14 mouse cellular contexts compared by ENCODE assay signal in genomic region chr2:109960246-109960645, GRCm38 (mm10). TPM values are rescaled to one million over a fixed set of nuclear protein-coding genes. Genes with fewer than 3 reads are reported as not detected.
DNase-seq lines count a peak whose midpoint lies in the region; ATAC-seq and TF ChIP-seq lines count a peak whose summit lies in the region.
"Had no signal": no experiment of that assay in that cellular context is flagged by ENCODE, and none has a peak within 500 bp of the region (broad histone marks: within the 10 kb centered on the region; RNA-seq: fewer than 3 reads in every experiment).

No protein-coding gene starts in this region.

- no peaks in the 10 kb centered on the region for H3K27me3 ChIP-seq in midbrain, embryonic 11.5 days (ENCODE audit: control insufficient read depth, insufficient read depth, low read length)
- no peaks in the 10 kb centered on the region for H3K27me3 ChIP-seq in midbrain, postnatal 0 days (ENCODE audit: insufficient read depth, low read length)
- no peaks in the 10 kb centered on the region for H3K27me3 ChIP-seq in hindbrain, embryonic 10.5 days (ENCODE audit: insufficient read depth, poor library complexity, severe bottlenecking)
- no peaks in the 10 kb centered on the region for H3K27me3 ChIP-seq in neural tube, embryonic 14.5 days (ENCODE audit: control insufficient read depth, insufficient read depth, low read length)
- H3K27me3 ChIP-seq: liver, embryonic 12.5 days had no signal

- H3K4me2 ChIP-seq in midbrain, embryonic 11.5 days = no peak overlapping the region
- no peak overlapping the region for H3K4me2 ChIP-seq in midbrain, postnatal 0 days (ENCODE audit: low read depth, low read length, poor library complexity, severe bottlenecking)
- H3K4me2 ChIP-seq in neural tube, embryonic 14.5 days (ENCODE audit: low read depth, low read length) = no peak overlapping the region
- H3K4me2 ChIP-seq: liver, embryonic 12.5 days had no signal

- H3K36me3 ChIP-seq in midbrain, embryonic 11.5 days (ENCODE audit: control insufficient read depth, insufficient read depth, low read length) = no peaks in the 10 kb centered on the region
- H3K36me3 ChIP-seq in midbrain, postnatal 0 days (ENCODE audit: insufficient read depth, low read length) = no peaks in the 10 kb centered on the region
- no peaks in the 10 kb centered on the region for H3K36me3 ChIP-seq in hindbrain, embryonic 10.5 days
- H3K36me3 ChIP-seq in neural tube, embryonic 14.5 days (ENCODE audit: control insufficient read depth, insufficient read depth, low read length) = no peaks in the 10 kb centered on the region
- H3K36me3 ChIP-seq: liver, embryonic 12.5 days had no signal

- WGBS in midbrain, embryonic 11.5 days = 57% methylated on average over 3 of the region's 3 CpGs
- 27% methylated on average over 3 of the region's 3 CpGs for WGBS in midbrain, postnatal 0 days
- WGBS in hindbrain, embryonic 10.5 days = 55% methylated on average over 3 of the region's 3 CpGs
- WGBS in neural tube, embryonic 14.5 days = 12% methylated on average over 3 of the region's 3 CpGs

- no peak overlapping the region for H3K4me3 ChIP-seq in midbrain, embryonic 11.5 days (ENCODE audit: low read depth, low read length)
- no peak overlapping the region for H3K4me3 ChIP-seq in midbrain, postnatal 0 days (ENCODE audit: low read depth, low read length)
- no peak overlapping the region for H3K4me3 ChIP-seq in hindbrain, embryonic 10.5 days
- H3K4me3 ChIP-seq in neural tube, embryonic 14.5 days (ENCODE audit: low read depth, low read length) = no peak overlapping the region
- H3K4me3 ChIP-seq: liver, embryonic 12.5 days had no signal

- peak; percentile 45 for ATAC-seq in midbrain, embryonic 11.5 days (ENCODE audit: low FRiP score)
- no peak for ATAC-seq in midbrain, postnatal 0 days (ENCODE audit: low FRiP score)
- peak; percentile 68 for ATAC-seq in neural tube, embryonic 14.5 days (ENCODE audit: low read depth)
- ATAC-seq: intestine, embryonic 16.5 days; liver, embryonic 12.5 days had no signal

- DNase-seq in midbrain, embryonic 11.5 days (ENCODE audit: low spot score, missing footprints) = no peak
- no peak for DNase-seq in midbrain, postnatal 0 days (ENCODE audit: low spot score)
- peak; percentile 45 for DNase-seq in brain, embryonic 18.5 days (ENCODE audit: low read depth, low spot score)
- DNase-seq in hindbrain, embryonic 10.5 days (ENCODE audit: low spot score) = no peak
- no peak for DNase-seq in adrenal gland, postnatal 10 days
- no peak for DNase-seq in adrenal gland, adult 18-20 months (ENCODE audit: low spot score in 2 of 2)
- DNase-seq in gastrocnemius, adult 8-10 months (ENCODE audit: low spot score in 2 of 2) = no peak
- DNase-seq: adrenal gland, postnatal 25 days; cerebellum, adult 11 months; kidney, postnatal 36 days; spleen, adult 18-20 months had no signal

- H3K27ac ChIP-seq in midbrain, embryonic 11.5 days (ENCODE audit: low read depth, low read length) = peak overlapping the region; percentile 14; the same call in 1 of the 2 replicates
- no peak overlapping the region for H3K27ac ChIP-seq in midbrain, postnatal 0 days (ENCODE audit: low read depth, low read length)
- H3K27ac ChIP-seq in hindbrain, embryonic 10.5 days = peak overlapping the region; percentile 16; the same call in 1 of the 2 replicates
- H3K27ac ChIP-seq in neural tube, embryonic 14.5 days (ENCODE audit: low read depth, low read length) = no peak overlapping the region
- H3K27ac ChIP-seq: liver, embryonic 12.5 days had no signal

- no peak for TF ChIP-seq CTCF in midbrain, postnatal 0 days (IDR thresholded peaks at IDR 0.05)

- no peak overlapping the region for H3K9ac ChIP-seq in midbrain, embryonic 11.5 days (ENCODE audit: low read length)
- H3K9ac ChIP-seq in midbrain, postnatal 0 days (replicated peaks; ENCODE audit: low read length, poor library complexity, severe bottlenecking) = no peak overlapping the region
- H3K9ac ChIP-seq in neural tube, embryonic 14.5 days (replicated peaks; ENCODE audit: low read depth, low read length) = no peak overlapping the region
- H3K9ac ChIP-seq: liver, embryonic 12.5 days had no signal

- H3K4me1 ChIP-seq in midbrain, embryonic 11.5 days (ENCODE audit: control insufficient read depth, insufficient read depth, low read length) = peaks cover 24% of the 10 kb centered on the region
- H3K4me1 ChIP-seq in midbrain, postnatal 0 days (ENCODE audit: insufficient read depth, low read length) = no peaks in the 10 kb centered on the region; the same call in 1 of the 2 replicates
- H3K4me1 ChIP-seq in hindbrain, embryonic 10.5 days (replicated peaks) = peaks cover 40% of the 10 kb centered on the region
- H3K4me1 ChIP-seq in neural tube, embryonic 14.5 days (ENCODE audit: control insufficient read depth, insufficient read depth, low read length) = peaks cover 12% of the 10 kb centered on the region

- H3K9me3 ChIP-seq in midbrain, embryonic 11.5 days (ENCODE audit: control insufficient read depth, low read length) = no peaks in the 10 kb centered on the region
- H3K9me3 ChIP-seq in midbrain, postnatal 0 days (ENCODE audit: low read length) = no peaks in the 10 kb centered on the region
- no peaks in the 10 kb centered on the region for H3K9me3 ChIP-seq in hindbrain, embryonic 10.5 days
- H3K9me3 ChIP-seq in neural tube, embryonic 14.5 days (ENCODE audit: control insufficient read depth, low read length) = no peaks in the 10 kb centered on the region
- H3K9me3 ChIP-seq: liver, embryonic 12.5 days had no signal

RNA-seq across cellular contexts. Expression of gene Lgr4, which starts 42.8 kb away (rescaled TPM):
- polyA plus RNA-seq in midbrain, embryonic 11.5 days (2014; fragmentation: Nextera tagmentation; extraction: Ambion mirVana) = 15.8 and 17.6 TPM in 2 replicates
- total RNA-seq in midbrain, postnatal 0 days (2014; rRNA removed) = 33.4 and 36.4 TPM in 2 replicates
- polyA plus RNA-seq in midbrain, postnatal 0 days (2015; fragmentation: Nextera tagmentation; extraction: Ambion mirVana) = 9.9 and 10.1 TPM in 2 replicates
- polyA plus RNA-seq in hindbrain, embryonic 10.5 days (2016; fragmentation: Nextera tagmentation; extraction: Ambion mirVana) = 13.0 TPM in 2 replicates
- polyA plus RNA-seq in neural tube, embryonic 14.5 days (2014; fragmentation: Nextera tagmentation; extraction: Ambion mirVana) = 10.8 and 12.7 TPM in 2 replicates
- total RNA-seq in adrenal gland, postnatal 10 days (2021) = 10 to 100 TPM; 70.3 to 71.4 TPM
- 100 to 1,000 TPM; 106 to 208 TPM for total RNA-seq in adrenal gland, adult 18-20 months (2021)
- total RNA-seq in gastrocnemius, adult 8-10 months (2022) = 10 to 100 TPM; 28.4 to 33.1 (median 32.1) TPM

RNA-seq across cellular contexts. Expression of gene Ccdc34, which starts 57.4 kb away (rescaled TPM):
- 59.0 and 67.9 TPM in 2 replicates for polyA plus RNA-seq in midbrain, embryonic 11.5 days (2014; fragmentation: Nextera tagmentation; extraction: Ambion mirVana)
- 19.8 and 22.5 TPM in 2 replicates for total RNA-seq in midbrain, postnatal 0 days (2014; rRNA removed)
- polyA plus RNA-seq in midbrain, postnatal 0 days (2015; fragmentation: Nextera tagmentation; extraction: Ambion mirVana) = 27.7 and 28.9 TPM in 2 replicates
- polyA plus RNA-seq in hindbrain, embryonic 10.5 days (2016; fragmentation: Nextera tagmentation; extraction: Ambion mirVana) = 41.2 and 53.1 TPM in 2 replicates
- polyA plus RNA-seq in neural tube, embryonic 14.5 days (2014; fragmentation: Nextera tagmentation; extraction: Ambion mirVana) = 28.4 and 29.6 TPM in 2 replicates
- 10 to 100 TPM; 13.8 to 16.7 TPM for total RNA-seq in adrenal gland, postnatal 10 days (2021)
- 1 to 10 TPM; 5.6 to 6.4 TPM for total RNA-seq in adrenal gland, adult 18-20 months (2021)
- total RNA-seq in gastrocnemius, adult 8-10 months (2022) = 1 to 10 TPM; 1.9 to 2.8 (median 2.4) TPM

Comparison
In these comparisons a context has a peak if more than half of its experiments do, and no peak if none do; other contexts are left out.
1. H3K27ac ChIP-seq: peak in midbrain, embryonic 11.5 days (single experiment) and hindbrain, embryonic 10.5 days (single experiment); none in midbrain, postnatal 0 days (single experiment) and neural tube, embryonic 14.5 days (single experiment).